8 mouse cellular contexts compared by ENCODE assay signal in genomic region chr11:98863028-98863750, GRCm38 (mm10). TPM values are rescaled to one million over a fixed set of nuclear protein-coding genes. Genes with fewer than 3 reads are reported as not detected.
DNase-seq lines count a peak whose midpoint lies in the region; ATAC-seq and TF ChIP-seq lines count a peak whose summit lies in the region.

Wipf2 (plus strand) TSS chr11:98863638.

- peak; percentile 99 for DNase-seq in CD4-positive, CD25-positive, alpha-beta regulatory T cell, adult 2 months (ENCODE audit: low read depth, low spot score)
- peak; percentile 87 for DNase-seq in fibroblast of lung, adult 2 months (ENCODE audit: low read depth)
- DNase-seq in kidney, postnatal 25 days = peak; percentile 97
- peak; percentile 88 to 92 (median 88) for DNase-seq in liver, embryonic 14.5 days (ENCODE audit: low read depth in 3 of 3, low spot score in 3 of 3)
- peak; percentile 98 for DNase-seq in neural tube, embryonic 11.5 days (ENCODE audit: low spot score)
- peak; percentile 97 for DNase-seq in stomach, postnatal 0 days (ENCODE audit: low spot score)

- H3K9me3 ChIP-seq in heart, embryonic 15.5 days (replicated peaks) = no peaks in the 10 kb centered on the region
- H3K9me3 ChIP-seq in liver, embryonic 14.5 days (ENCODE audit: control insufficient read depth, low read length) = no peaks in the 10 kb centered on the region
- H3K9me3 ChIP-seq in neural tube, embryonic 11.5 days (ENCODE audit: control insufficient read depth, low read length) = no peaks in the 10 kb centered on the region
- H3K9me3 ChIP-seq in stomach, postnatal 0 days (ENCODE audit: control insufficient read depth, low read length) = no peaks in the 10 kb centered on the region

- H3K27ac ChIP-seq in brown adipose tissue, adult 24 weeks (replicated peaks; ENCODE audit: low read depth, low read length) = peak within 1 kb of the TSS; percentile 79
- H3K27ac ChIP-seq in heart, embryonic 15.5 days = peak within 1 kb of the TSS; percentile 89
- peak within 1 kb of the TSS; percentile 64 for H3K27ac ChIP-seq in liver, embryonic 14.5 days
- peak within 1 kb of the TSS; percentile 69 for H3K27ac ChIP-seq in neural tube, embryonic 11.5 days (ENCODE audit: low read depth, low read length)
- peak within 1 kb of the TSS; percentile 93 for H3K27ac ChIP-seq in stomach, postnatal 0 days (replicated peaks)

- ATAC-seq in heart, embryonic 15.5 days (replicated peaks; ENCODE audit: insufficient number of reproducible peaks, insufficient read depth, low FRiP score, low read depth) = peak; percentile 86
- ATAC-seq in liver, embryonic 14.5 days (ENCODE audit: insufficient read depth) = peak; percentile 91
- peak; percentile 72 for ATAC-seq in neural tube, embryonic 11.5 days (ENCODE audit: insufficient read depth, low FRiP score, low TSS enrichment)
- peak; percentile 91 for ATAC-seq in stomach, postnatal 0 days (ENCODE audit: low FRiP score, low TSS enrichment)

- H3K27me3 ChIP-seq in heart, embryonic 15.5 days = no peaks in the 10 kb centered on the region
- H3K27me3 ChIP-seq in liver, embryonic 14.5 days (ENCODE audit: control insufficient read depth, insufficient read depth, low read length) = no peaks in the 10 kb centered on the region
- no peaks in the 10 kb centered on the region for H3K27me3 ChIP-seq in neural tube, embryonic 11.5 days (ENCODE audit: control insufficient read depth, insufficient read depth, low read length)
- no peaks in the 10 kb centered on the region for H3K27me3 ChIP-seq in stomach, postnatal 0 days (ENCODE audit: control insufficient read depth, insufficient read depth, low read length)

- peak within 1 kb of the TSS; percentile 85 for H3K9ac ChIP-seq in heart, embryonic 15.5 days
- peak within 1 kb of the TSS; percentile 80 for H3K9ac ChIP-seq in liver, embryonic 14.5 days (replicated peaks)
- H3K9ac ChIP-seq in neural tube, embryonic 11.5 days (ENCODE audit: low read length) = peak within 1 kb of the TSS; percentile 56
- H3K9ac ChIP-seq in stomach, postnatal 0 days (ENCODE audit: low read length) = peak within 1 kb of the TSS; percentile 83

- no peak for TF ChIP-seq EP300 in liver, embryonic 14.5 days (IDR thresholded peaks at IDR 0.05; ENCODE audit: low read depth)
- TF ChIP-seq EP300 in stomach, postnatal 0 days (optimal IDR thresholded peaks at IDR 0.05) = no peak

- H3K4me3 ChIP-seq in brown adipose tissue, adult 24 weeks (ENCODE audit: insufficient read depth, low read depth, low read length) = peak within 1 kb of the TSS; percentile 82
- peak within 1 kb of the TSS; percentile 83 for H3K4me3 ChIP-seq in heart, embryonic 15.5 days
- H3K4me3 ChIP-seq in liver, embryonic 14.5 days (ENCODE audit: insufficient read depth in 1 of 2, low read depth in 2 of 2, low read length in 2 of 2) = peak within 1 kb of the TSS; percentile 76 to 86
- peak within 1 kb of the TSS; percentile 71 for H3K4me3 ChIP-seq in neural tube, embryonic 11.5 days (ENCODE audit: low read depth, low read length)
- H3K4me3 ChIP-seq in stomach, postnatal 0 days (ENCODE audit: low read depth, low read length) = peak within 1 kb of the TSS; percentile 69

- peaks cover 12% of the 10 kb centered on the region; the same call in 1 of the 2 replicates for H3K36me3 ChIP-seq in heart, embryonic 15.5 days
- H3K36me3 ChIP-seq in liver, embryonic 14.5 days (replicated peaks; ENCODE audit: control insufficient read depth, insufficient read depth, low read depth) = peaks cover 11% of the 10 kb centered on the region
- 0 out of 2 replicates have a peak, but pooled peaks cover 2% of the 10 kb centered on the region for H3K36me3 ChIP-seq in neural tube, embryonic 11.5 days (ENCODE audit: control insufficient read depth, insufficient read depth, low read length)
- H3K36me3 ChIP-seq in stomach, postnatal 0 days (ENCODE audit: control insufficient read depth, insufficient read depth, low read length) = peaks cover 4% of the 10 kb centered on the region

- WGBS in heart, embryonic 15.5 days = 7% methylated on average over 39 of the region's 41 CpGs
- WGBS in liver, embryonic 14.5 days (ENCODE audit: insufficient replicate concordance) = 6% methylated on average over 41 of the region's 41 CpGs
- WGBS in neural tube, embryonic 11.5 days = 9% methylated on average over 38 of the region's 41 CpGs
- 8% methylated on average over 36 of the region's 41 CpGs for WGBS in stomach, postnatal 0 days

- peak within 1 kb of the TSS; percentile 83 for H3K4me2 ChIP-seq in heart, embryonic 15.5 days
- H3K4me2 ChIP-seq in liver, embryonic 14.5 days (ENCODE audit: low read depth) = peak within 1 kb of the TSS; percentile 68
- peak within 1 kb of the TSS; percentile 78 for H3K4me2 ChIP-seq in neural tube, embryonic 11.5 days (ENCODE audit: low read depth)
- peak within 1 kb of the TSS; percentile 66 for H3K4me2 ChIP-seq in stomach, postnatal 0 days (replicated peaks; ENCODE audit: low read depth)

- no peaks in the 10 kb centered on the region for H3K4me1 ChIP-seq in brown adipose tissue, adult 24 weeks (ENCODE audit: control insufficient read depth, insufficient read depth, insufficient read length, low read length)
- peaks cover 16% of the 10 kb centered on the region for H3K4me1 ChIP-seq in heart, embryonic 15.5 days (replicated peaks)
- peaks cover 13 to 19% of the 10 kb centered on the region in 2 experiments for H3K4me1 ChIP-seq in liver, embryonic 14.5 days (replicated peaks; ENCODE audit: control insufficient read depth in 2 of 2, insufficient read depth in 2 of 2, low read length in 1 of 2)
- H3K4me1 ChIP-seq in neural tube, embryonic 11.5 days (ENCODE audit: control insufficient read depth, insufficient read depth, low read length) = peaks cover 8% of the 10 kb centered on the region
- H3K4me1 ChIP-seq in stomach, postnatal 0 days (replicated peaks; ENCODE audit: control insufficient read depth, insufficient read depth) = no peaks in the 10 kb centered on the region

- TF ChIP-seq CTCF in liver, embryonic 14.5 days (IDR thresholded peaks at IDR 0.05; ENCODE audit: low read depth) = peak; percentile 90
- peak; percentile 86 for TF ChIP-seq CTCF in stomach, postnatal 0 days (IDR thresholded peaks at IDR 0.05; ENCODE audit: low read depth)

RNA-seq across cellular contexts. Expression of gene Wipf2, which starts in this region (rescaled TPM):
- 5.2 and 5.8 TPM in 2 replicates for polyA plus RNA-seq in brown adipose tissue, adult 24 weeks (2012; ENCODE audit: insufficient read depth, insufficient read length, missing spikeins)
- 2.2 and 2.8 TPM in 2 replicates for polyA plus RNA-seq in heart, embryonic 15.5 days (2015; fragmentation: Nextera tagmentation; extraction: Ambion mirVana)
- 2.0 and 2.1 TPM in 2 replicates for polyA plus RNA-seq in liver, embryonic 14.5 days (2012; rRNA removed)
- polyA plus RNA-seq in liver, embryonic 14.5 days (2014; fragmentation: Nextera tagmentation; extraction: Ambion mirVana) = 1.1 and 1.4 TPM in 2 replicates
- polyA plus RNA-seq in neural tube, embryonic 11.5 days (2014; fragmentation: Nextera tagmentation; extraction: Ambion mirVana) = 4.7 and 5.6 TPM in 2 replicates
- 4.9 and 5.3 TPM in 2 replicates for polyA plus RNA-seq in stomach, postnatal 0 days (2015; fragmentation: Nextera tagmentation; extraction: Ambion mirVana)

Comparison
In these comparisons a context has a peak if more than half of its experiments do, and no peak if none do; other contexts are left out.
1. Peak in every context shown above with its lines: DNase-seq, ATAC-seq, H3K4me3 ChIP-seq and H3K27ac ChIP-seq.